Mouse (Mus musculus) midbrain, embryonic 16.5 days (tissue): ENCODE measurements at regions not wholly inside any gene's neighbourhood (a gene's known extent, or its start where the extent isn't known, plus 50 kb on each side); places are given as distances from the start of the nearest gene placed in this dataset.

Experiments used
- ATAC-seq: fragments of 200-750 bp; cut with Nextera tagmentation; 2 replicates; pipeline ENCODE4 v1.8.0; 2017; ENCODE audit warnings: moderate TSS enrichment
- H3K27ac ChIP-seq: fragments of 300-500 bp; sonication (generic); 2 replicates; pipeline ENCODE4 v1.5.1; 2014; ENCODE audit warnings: mild to moderate bottlenecking, low read length, mixed read lengths
- H3K27me3 ChIP-seq: fragments of 300-500 bp; sonication (generic); 2 replicates; pipeline ENCODE4 v1.6.1; 2014; ENCODE audit warnings: low read depth, low read length, mixed read lengths; ENCODE audit not compliant: control insufficient read depth, insufficient read depth
- H3K36me3 ChIP-seq: fragments of 300-500 bp; sonication (generic); 2 replicates; pipeline ENCODE4 v1.6.1; 2014; ENCODE audit warnings: mild to moderate bottlenecking, low read length, moderate library complexity, mixed read lengths; ENCODE audit not compliant: control insufficient read depth, insufficient read depth
- H3K4me1 ChIP-seq: fragments of 300-500 bp; sonication (generic); 2 replicates; pipeline ENCODE4 v1.6.1; 2014; ENCODE audit warnings: mild to moderate bottlenecking, low read length, mixed read lengths; ENCODE audit not compliant: control insufficient read depth, insufficient read depth
- H3K4me2 ChIP-seq: fragments of 300-500 bp; sonication (generic); 2 replicates; pipeline ENCODE4 v1.6.1; 2014; ENCODE audit warnings: mild to moderate bottlenecking, low read length, mixed read lengths
- H3K4me3 ChIP-seq: fragments of 300-500 bp; sonication (generic); 2 replicates; pipeline ENCODE4 v1.5.1; 2014; ENCODE audit warnings: low read depth, mild to moderate bottlenecking, low read length, moderate library complexity, mixed read lengths
- H3K9ac ChIP-seq: fragments of 300-500 bp; sonication (generic); 2 replicates; pipeline ENCODE4 v1.6.1; 2014; ENCODE audit warnings: low read depth, low read length, mixed read lengths
- H3K9me3 ChIP-seq: fragments of 300-500 bp; sonication (generic); replicated peaks from 2 replicates; pipeline ENCODE4 v1.6.1; 2014; ENCODE audit warnings: mild to moderate bottlenecking, low read length, mixed read lengths; ENCODE audit not compliant: control insufficient read depth, poor library complexity, severe bottlenecking
- WGBS: fragments of 180-500 bp; shearing (Covaris S2); extraction: QIAGEN DNeasy Blood & Tissue Kit; methylation state at CpG from one replicate; pipeline ENCODE4 v1.1.7; 2014; 5-methylcytosine and 5-hydroxymethylcytosine counted together

DNA sequence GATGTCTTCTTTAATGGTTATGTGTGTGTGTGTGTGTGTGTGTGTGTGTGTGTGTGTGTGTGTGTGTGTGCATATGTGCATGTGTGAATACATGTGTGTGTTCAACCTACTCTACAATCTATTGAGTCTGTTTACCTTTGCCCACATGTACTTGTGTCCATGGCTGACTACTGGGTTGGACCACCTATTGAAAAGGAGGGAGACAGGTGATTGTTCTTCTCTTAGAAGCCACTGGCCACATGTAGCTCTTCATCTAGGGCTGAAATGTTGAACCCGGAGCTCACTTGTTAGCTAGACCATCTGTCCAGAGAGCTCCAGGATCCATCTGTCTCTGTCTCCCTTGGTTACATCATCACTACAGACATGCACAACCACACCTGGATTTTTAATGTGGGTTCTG is 141.8 kb upstream of the Jade1 start:
- Histone ChIP-seq H3K27me3 (no peaks in the 10 kb centered on the region), H3K27ac (no peak overlapping the region), H3K4me2 (no peak overlapping the region), H3K36me3 (no peaks in the 10 kb centered on the region), H3K4me3 (no peak overlapping the region), H3K9me3 (no peaks in the 10 kb centered on the region), H3K4me1 (peaks cover 8% of the 10 kb centered on the region; the same call in 1 of the 2 replicates), H3K9ac (no peak overlapping the region)
- WGBS = 100% methylated on average over 1 of the region's 1 CpGs
- no peak for ATAC-seq

- Histone ChIP-seq H3K27me3 (no peaks in the 10 kb centered on the region), H3K4me3 (no peak overlapping the region), H3K36me3 (no peaks in the 10 kb centered on the region), H3K27ac (no peak overlapping the region), H3K9me3 (no peaks in the 10 kb centered on the region), H3K4me1 (peaks cover 8% of the 10 kb centered on the region; the same call in 1 of the 2 replicates), H3K4me2 (no peak overlapping the region), H3K9ac (no peak overlapping the region)
- ATAC-seq = no peak
- 90% methylated on average over 2 of the region's 2 CpGs for WGBS
Observed at GRCm38 (mm10) chr3:41412698-41413097, 142.8 kb upstream of the Jade1 start.

GRCm38 (mm10) chr3:41408821-41409737 is 146.5 kb upstream of the Jade1 start:
- Histone ChIP-seq H3K27ac (peak overlapping the region; percentile 70), H3K36me3 (no peaks in the 10 kb centered on the region), H3K9ac (peak overlapping the region; percentile 71), H3K4me3 (peak overlapping the region; percentile 46), H3K4me2 (peak overlapping the region; percentile 72), H3K9me3 (no peaks in the 10 kb centered on the region), H3K4me1 (peaks cover 8% of the 10 kb centered on the region; the same call in 1 of the 2 replicates), H3K27me3 (peaks cover 2% of the 10 kb centered on the region; the same call in 1 of the 2 replicates)
- WGBS = 5% methylated on average over 15 of the region's 15 CpGs
- ATAC-seq = peak; percentile 89

DNA sequence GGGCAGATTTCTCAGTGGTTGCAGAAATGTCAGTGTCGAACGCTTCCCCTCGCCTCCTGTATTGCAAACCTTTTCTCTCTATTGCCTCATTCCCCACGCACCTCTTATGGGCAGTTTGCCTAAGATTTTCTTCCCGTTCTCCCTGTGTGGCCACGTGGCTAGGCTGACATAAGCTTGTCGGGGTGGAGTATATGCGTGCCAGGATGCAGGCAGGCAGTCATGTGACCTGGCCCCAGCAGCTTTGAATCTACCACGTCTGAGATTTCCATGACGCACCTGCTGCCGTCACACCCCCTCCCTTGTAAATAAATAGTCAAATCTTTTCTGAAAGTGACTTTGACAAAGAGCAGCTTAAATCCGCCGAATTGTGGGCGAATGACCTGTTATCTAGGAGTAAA is 147.1 kb upstream of the Jade1 start:
- H3K27me3 ChIP-seq = peaks cover 2% of the 10 kb centered on the region; the same call in 1 of the 2 replicates
- no peaks in the 10 kb centered on the region for H3K36me3 ChIP-seq
- peaks cover 8% of the 10 kb centered on the region; the same call in 1 of the 2 replicates for H3K4me1 ChIP-seq
- peak overlapping the region; percentile 71 for H3K9ac ChIP-seq
- H3K4me2 ChIP-seq = peak overlapping the region; percentile 72
- peak overlapping the region; percentile 46 for H3K4me3 ChIP-seq
- H3K27ac ChIP-seq = peak overlapping the region; percentile 70
- whole genome bisulfite sequencing = 2% methylated on average over 14 of the region's 14 CpGs
- ATAC-seq = peak; percentile 96
- no peaks in the 10 kb centered on the region for H3K9me3 ChIP-seq

DNA sequence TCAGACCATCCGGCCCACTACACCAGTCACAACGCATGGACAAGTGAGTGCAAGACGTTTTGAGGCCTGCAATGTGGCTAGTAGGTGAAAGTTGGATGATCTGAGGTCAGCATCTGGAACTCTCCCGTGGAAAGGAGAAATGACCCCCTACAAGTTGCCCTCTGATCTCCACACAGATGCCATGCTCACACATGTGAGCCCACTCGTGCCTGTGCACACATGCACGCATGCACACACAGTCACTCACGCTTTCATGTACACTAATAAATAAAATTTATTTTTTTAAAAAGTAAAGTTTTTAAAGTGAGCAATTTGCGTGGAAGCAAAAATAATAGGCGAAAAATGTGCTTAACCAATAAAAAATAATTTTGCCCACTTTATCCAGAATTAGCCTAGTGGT is 147.5 kb upstream of the Jade1 start:
- Histone ChIP-seq H3K27ac (no peak overlapping the region), H3K9ac (peak overlapping the region; percentile 71; the same call in 1 of the 2 replicates), H3K27me3 (peaks cover 2% of the 10 kb centered on the region; the same call in 1 of the 2 replicates), H3K4me1 (peaks cover 8% of the 10 kb centered on the region; the same call in 1 of the 2 replicates), H3K4me2 (peak overlapping the region; percentile 72), H3K9me3 (no peaks in the 10 kb centered on the region), H3K36me3 (no peaks in the 10 kb centered on the region), H3K4me3 (peak overlapping the region; percentile 46)
- ATAC-seq = no peak; the same call in 1 of the 2 replicates
- WGBS = 85% methylated on average over 9 of the region's 9 CpGs

DNA sequence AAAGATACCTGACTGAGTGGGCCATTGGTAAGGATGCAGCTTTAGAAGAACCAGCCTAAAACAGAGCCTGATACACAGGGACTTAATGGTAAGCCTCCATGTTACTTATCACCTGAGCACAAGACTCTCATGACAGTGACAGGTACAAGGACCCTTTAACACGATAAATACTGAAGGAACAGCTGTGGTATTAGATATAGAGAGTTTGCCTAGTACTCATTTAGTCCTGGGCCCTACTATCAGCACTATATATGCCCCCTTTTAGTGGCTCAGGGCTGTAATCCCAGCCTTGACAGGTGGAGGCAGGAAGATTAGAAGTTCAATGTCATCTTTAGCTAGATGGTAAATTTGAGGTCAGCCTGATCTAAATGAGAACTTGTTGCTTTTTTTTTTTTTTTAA is 148.0 kb upstream of the Jade1 start:
- ATAC-seq = no peak
- H3K36me3 ChIP-seq = no peaks in the 10 kb centered on the region
- no peaks in the 10 kb centered on the region for H3K9me3 ChIP-seq
- H3K9ac ChIP-seq = no peak overlapping the region
- no peak overlapping the region for H3K27ac ChIP-seq
- peaks cover 8% of the 10 kb centered on the region; the same call in 1 of the 2 replicates for H3K4me1 ChIP-seq
- no peak overlapping the region for H3K4me3 ChIP-seq
- WGBS = 88% methylated on average over 1 of the region's 1 CpGs
- H3K27me3 ChIP-seq = peaks cover 2% of the 10 kb centered on the region; the same call in 1 of the 2 replicates
- H3K4me2 ChIP-seq = no peak overlapping the region

DNA sequence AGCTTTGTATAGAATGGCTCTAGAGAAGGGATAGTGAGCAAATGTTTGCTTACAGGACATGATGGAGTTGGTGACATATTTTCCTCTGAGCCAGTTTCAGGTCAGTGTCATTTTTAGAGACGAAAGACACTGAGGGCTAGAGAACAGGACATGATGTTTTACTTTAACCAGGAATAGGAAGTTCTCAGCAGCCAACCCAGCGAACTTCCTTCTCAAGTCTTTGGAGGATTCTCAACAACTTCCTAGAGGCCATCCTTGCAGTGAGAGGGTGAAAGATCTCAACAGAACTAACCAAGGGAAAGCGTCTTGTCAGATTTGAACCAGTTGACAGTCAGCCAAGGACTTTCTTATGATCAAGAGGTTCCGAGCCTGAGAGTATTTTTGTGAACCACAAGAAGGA is 153.7 kb upstream of the Jade1 start:
- no peak for ATAC-seq
- Histone ChIP-seq H3K36me3 (no peaks in the 10 kb centered on the region), H3K4me1 (no peaks in the 10 kb centered on the region), H3K27me3 (no peaks in the 10 kb centered on the region), H3K4me3 (no peak overlapping the region), H3K27ac (no peak overlapping the region), H3K9me3 (no peaks in the 10 kb centered on the region), H3K4me2 (no peak overlapping the region), H3K9ac (no peak overlapping the region)
- WGBS = 91% methylated on average over 4 of the region's 4 CpGs

GRCm38 (mm10) chr3:41389868-41390267 is 165.7 kb upstream of the Jade1 start:
- H3K4me3 ChIP-seq = no peak overlapping the region
- no peaks in the 10 kb centered on the region for H3K27me3 ChIP-seq
- no peak overlapping the region for H3K9ac ChIP-seq
- ATAC-seq = no peak
- WGBS = 79% methylated on average over 6 of the region's 6 CpGs
- H3K4me2 ChIP-seq = no peak overlapping the region
- H3K36me3 ChIP-seq = no peaks in the 10 kb centered on the region
- no peaks in the 10 kb centered on the region for H3K9me3 ChIP-seq
- no peak overlapping the region for H3K27ac ChIP-seq
- H3K4me1 ChIP-seq = no peaks in the 10 kb centered on the region
